Mouse (Mus musculus): ENCODE results near the gene Gtf2f1. TPM values are rescaled to one million over a fixed set of nuclear protein-coding genes. Genes with fewer than 3 reads are reported as not detected.

The Gtf2f1 gene
- total and polyA plus RNA-seq, 3 experiments = 145 to 171 TPM; not detected in 1

DNA sequence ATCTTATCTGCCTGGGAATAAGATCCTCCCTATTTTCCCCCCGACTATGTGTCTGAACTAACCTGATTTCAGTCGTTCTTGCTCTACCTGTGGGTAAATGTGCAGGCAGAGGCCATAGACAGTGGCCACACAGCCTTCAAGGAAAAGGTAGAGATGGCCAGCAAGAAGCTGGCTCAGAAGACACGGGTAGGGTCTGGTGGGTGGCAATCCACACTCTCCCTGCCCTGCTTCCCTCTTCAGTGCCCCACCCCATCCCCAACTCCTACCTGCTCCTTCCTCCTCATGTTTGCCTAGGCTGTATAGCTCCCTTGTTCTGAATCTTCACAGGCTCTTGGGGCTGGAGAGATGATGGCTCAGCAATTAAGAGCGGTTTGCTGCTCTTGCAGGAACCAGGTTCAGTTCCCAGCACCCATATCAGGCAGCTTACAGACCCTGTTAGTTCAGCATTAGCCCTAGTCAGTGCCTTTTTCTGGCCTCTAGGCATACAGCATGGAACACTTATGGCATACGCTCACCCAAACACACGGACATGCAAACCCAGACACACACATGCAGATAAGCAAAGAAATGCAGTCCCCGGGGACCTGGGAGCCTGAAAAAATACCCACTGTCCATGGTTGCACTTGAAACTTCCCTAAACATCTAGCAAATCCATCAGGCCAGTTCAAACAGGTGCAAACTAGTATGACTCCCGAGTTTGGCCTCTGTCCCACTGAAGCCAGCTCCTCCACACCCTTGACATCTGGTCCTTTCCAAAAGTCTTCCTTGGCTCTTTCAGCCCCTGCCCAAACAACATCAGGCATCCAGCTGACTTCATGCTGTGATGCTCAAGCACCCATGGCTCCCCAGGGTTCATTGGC is 34.3 kb downstream of the Gtf2f1 start:
- Histone ChIP-seq H3K79me2 (ENCODE audit: control insufficient read depth, insufficient read depth, low read length, poor library complexity) (no peaks in the 10 kb centered on the region), H3K4me3 (ENCODE audit: control insufficient read depth in 1 of 2, insufficient read depth in 1 of 2, low read depth in 2 of 2, low read length in 2 of 2) (no peak overlapping the region), H3K36me3 (ENCODE audit: control insufficient read depth in 1 of 2, insufficient read depth in 2 of 2, low read length in 2 of 2) (no peaks in the 10 kb centered on the region), H3K27me3 (ENCODE audit: control insufficient read depth in 1 of 2, insufficient read depth in 2 of 2, low read length in 2 of 2) (peaks cover 0 to 2% of the 10 kb centered on the region in 2 experiments; a peak in 3 of 4 replicates), H3K27ac (ENCODE audit: control insufficient read depth, low read depth, low read length) (no peak overlapping the region), H3K9ac (ENCODE audit: control insufficient read depth, low read depth, low read length, poor library complexity, severe bottlenecking) (no peak overlapping the region), H3K4me1 (ENCODE audit: control insufficient read depth in 1 of 2, insufficient read depth in 2 of 2, low read length in 2 of 2) (no peaks in the 10 kb centered on the region), H3K9me3 (replicated peaks; ENCODE audit: insufficient read depth, low read length) (no peaks in the 10 kb centered on the region)
- TF ChIP-seq MYB (IDR thresholded peaks at IDR 0.05; ENCODE audit: low read depth, low read length) (no peak), POLR2AphosphoS5 (IDR thresholded peaks at IDR 0.05; ENCODE audit: borderline replicate concordance, low read depth, low read length) (no peak), POLR2AphosphoS2 (IDR thresholded peaks at IDR 0.05; ENCODE audit: low read length) (no peak)
- DNase-seq (ENCODE audit: low read depth, low spot score) = no peak

DNA sequence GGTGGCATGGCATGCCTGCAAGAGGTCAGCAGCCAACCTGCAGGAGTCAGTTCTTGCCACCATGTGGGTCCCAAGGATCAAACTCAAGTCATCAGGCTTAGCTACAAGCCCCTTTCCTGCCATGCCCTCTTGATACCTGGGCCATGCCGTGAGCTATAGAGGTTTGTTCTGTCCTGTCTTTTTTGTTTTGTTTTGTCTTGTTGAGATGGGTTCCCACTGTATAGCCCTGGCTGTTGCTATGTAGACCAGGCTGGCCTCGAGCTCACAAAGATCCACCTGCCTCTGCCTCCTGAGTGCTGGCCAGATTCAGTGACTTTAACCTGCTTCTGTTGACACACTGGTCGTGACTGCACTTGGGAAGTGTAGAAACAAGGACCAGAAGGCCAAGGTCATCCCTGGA is 35.7 kb downstream of the Gtf2f1 start:
- Histone ChIP-seq H3K79me2 (ENCODE audit: control insufficient read depth, insufficient read depth, low read length, poor library complexity) (no peaks in the 10 kb centered on the region), H3K4me3 (ENCODE audit: control insufficient read depth in 1 of 2, insufficient read depth in 1 of 2, low read depth in 2 of 2, low read length in 2 of 2) (no peak overlapping the region), H3K9ac (ENCODE audit: control insufficient read depth, low read depth, low read length, poor library complexity, severe bottlenecking) (no peak overlapping the region), H3K9me3 (replicated peaks; ENCODE audit: insufficient read depth, low read length) (no peaks in the 10 kb centered on the region), H3K4me1 (ENCODE audit: control insufficient read depth in 1 of 2, insufficient read depth in 2 of 2, low read length in 2 of 2) (no peaks in the 10 kb centered on the region), H3K27me3 (ENCODE audit: control insufficient read depth in 1 of 2, insufficient read depth in 2 of 2, low read length in 2 of 2) (peaks cover 1 to 11% of the 10 kb centered on the region in 2 experiments; a peak in 3 of 4 replicates), H3K27ac (ENCODE audit: control insufficient read depth, low read depth, low read length) (no peak overlapping the region), H3K36me3 (ENCODE audit: control insufficient read depth in 1 of 2, insufficient read depth in 2 of 2, low read length in 2 of 2) (no peaks in the 10 kb centered on the region)
- no peak for DNase-seq (ENCODE audit: low read depth, low spot score)
- TF ChIP-seq SIN3A (IDR thresholded peaks at IDR 0.05; ENCODE audit: low read length) = no peak
- TF ChIP-seq MYC (IDR thresholded peaks at IDR 0.05; ENCODE audit: low read depth, low read length) = no peak

DNA sequence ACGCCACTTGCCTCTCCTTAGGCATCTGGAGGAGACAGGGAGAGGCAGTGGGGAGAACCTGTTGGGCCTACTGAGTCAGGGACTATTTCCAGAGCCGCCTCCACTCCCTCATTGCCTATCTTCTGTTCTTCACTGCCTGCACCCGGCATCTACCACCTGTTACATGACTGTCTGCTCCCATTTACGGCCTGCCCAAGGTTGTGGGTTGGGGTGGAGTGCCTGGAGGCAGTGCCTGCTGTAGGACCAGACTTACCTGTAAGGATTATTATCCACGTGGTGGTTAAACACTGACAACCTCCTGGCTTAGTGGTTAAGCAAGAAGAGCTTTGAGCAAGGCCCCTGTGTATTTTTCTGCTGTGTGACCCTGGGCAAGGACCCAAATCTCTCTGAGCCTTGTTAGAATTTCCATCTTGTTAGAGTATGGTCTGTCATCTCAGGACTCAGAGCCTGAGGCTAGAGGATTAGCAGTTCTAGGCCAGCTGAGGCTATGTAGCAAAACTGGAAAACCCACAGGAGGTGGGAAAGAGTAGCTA is 36.3 kb downstream of the Gtf2f1 start:
- Histone ChIP-seq H3K79me2 (ENCODE audit: control insufficient read depth, insufficient read depth, low read length, poor library complexity) (no peaks in the 10 kb centered on the region), H3K9me3 (replicated peaks; ENCODE audit: insufficient read depth, low read length) (no peaks in the 10 kb centered on the region), H3K27me3 (ENCODE audit: control insufficient read depth in 1 of 2, insufficient read depth in 2 of 2, low read length in 2 of 2) (peaks cover 5 to 12% of the 10 kb centered on the region in 2 experiments), H3K36me3 (ENCODE audit: control insufficient read depth in 1 of 2, insufficient read depth in 2 of 2, low read length in 2 of 2) (no peaks in the 10 kb centered on the region), H3K9ac (ENCODE audit: control insufficient read depth, low read depth, low read length, poor library complexity, severe bottlenecking) (no peak overlapping the region), H3K4me3 (ENCODE audit: control insufficient read depth in 1 of 2, insufficient read depth in 1 of 2, low read depth in 2 of 2, low read length in 2 of 2) (no peak overlapping the region), H3K4me1 (ENCODE audit: control insufficient read depth in 1 of 2, insufficient read depth in 2 of 2, low read length in 2 of 2) (no peaks in the 10 kb centered on the region), H3K27ac (ENCODE audit: control insufficient read depth, low read depth, low read length) (no peak overlapping the region)
- TF ChIP-seq SIN3A (IDR thresholded peaks at IDR 0.05; ENCODE audit: low read length) (no peak), ETS1 (IDR thresholded peaks at IDR 0.05; ENCODE audit: low read depth, low read length) (no peak), GATA1 (IDR thresholded peaks at IDR 0.05; ENCODE audit: low read depth, low read length) (no peak), CHD2 (IDR thresholded peaks at IDR 0.05; ENCODE audit: low read length) (no peak), CTCF (IDR thresholded peaks at IDR 0.05 in 2 of 3, conservative IDR thresholded peaks at IDR 0.05 in 1 of 3; ENCODE audit: control insufficient read depth in 1 of 3, insufficient read depth in 1 of 3, low read depth in 2 of 3, low read length in 3 of 3, poor library complexity in 1 of 3, severe bottlenecking in 1 of 3) (no peak), BHLHE40 (IDR thresholded peaks at IDR 0.05; ENCODE audit: borderline replicate concordance, low read depth, low read length) (no peak), TCF12 (IDR thresholded peaks at IDR 0.05; ENCODE audit: low read depth, low read length) (no peak)
- DNase-seq (ENCODE audit: low read depth, low spot score) = no peak
